Mouse (Mus musculus) stomach, postnatal 0 days (tissue): ENCODE data around the gene Ctc1. TPM values are rescaled to one million over a fixed set of nuclear protein-coding genes. Genes with fewer than 3 reads are reported as not detected.

Source experiments
- ATAC-seq: fragments of 200-750 bp; cut with Nextera tagmentation; 2 replicates; pipeline ENCODE4 v1.8.0; 2017; ENCODE audit not compliant: low FRiP score, low TSS enrichment
- DNase-seq: peaks from one replicate; pipeline ENCODE4 v3.0.0-alpha.2; 2016; ENCODE audit warnings: low spot score
- H3K27ac ChIP-seq: fragments of 300-500 bp; sonication (generic); replicated peaks from 2 replicates; pipeline ENCODE4 v1.5.1; 2014; ENCODE audit warnings: mild to moderate bottlenecking, control low read depth
- H3K27me3 ChIP-seq: fragments of 300-500 bp; sonication (generic); 2 replicates; pipeline ENCODE4 v1.6.1; 2014; ENCODE audit warnings: low read length; ENCODE audit not compliant: control insufficient read depth, insufficient read depth
- H3K36me3 ChIP-seq: fragments of 300-500 bp; sonication (generic); 2 replicates; pipeline ENCODE4 v1.6.1; 2014; ENCODE audit warnings: low read length, mixed read lengths; ENCODE audit not compliant: control insufficient read depth, insufficient read depth
- H3K4me1 ChIP-seq: fragments of 300-500 bp; sonication (generic); replicated peaks from 2 replicates; pipeline ENCODE4 v1.6.1; 2014; ENCODE audit warnings: antibody characterized with exemption; ENCODE audit not compliant: control insufficient read depth, insufficient read depth
- H3K4me2 ChIP-seq: fragments of 300-500 bp; sonication (generic); replicated peaks from 2 replicates; pipeline ENCODE4 v1.6.1; 2014; ENCODE audit warnings: low read depth, mild to moderate bottlenecking, control low read depth, moderate library complexity
- H3K4me3 ChIP-seq: fragments of 300-500 bp; sonication (generic); 2 replicates; pipeline ENCODE4 v1.5.1; 2014; ENCODE audit warnings: low read depth, low read length, control low read depth
- H3K9ac ChIP-seq: fragments of 300-500 bp; sonication (generic); 2 replicates; pipeline ENCODE4 v1.6.1; 2014; ENCODE audit warnings: mild to moderate bottlenecking, low read length, control low read depth, mixed read lengths
- H3K9me3 ChIP-seq: fragments of 300-500 bp; sonication (generic); 2 replicates; pipeline ENCODE4 v1.6.1; 2016; ENCODE audit warnings: low read length; ENCODE audit not compliant: control insufficient read depth
- CTCF ChIP-seq: IDR thresholded peaks from 2 replicates; pipeline ENCODE4 v1.5.1; 2016; ENCODE audit warnings: antibody characterized with exemption, low read depth, mild to moderate bottlenecking, moderate library complexity
- EP300 ChIP-seq: optimal IDR thresholded peaks from 2 replicates; pipeline ENCODE3; 2016; ENCODE audit warnings: antibody characterized with exemption
- WGBS: fragments of 180-500 bp; shearing (Covaris S2); extraction: QIAGEN DNeasy Blood & Tissue Kit; methylation state at CpG from one replicate; pipeline ENCODE4 v1.1.7; 2014; 5-methylcytosine and 5-hydroxymethylcytosine counted together
- polyA plus RNA-seq: library from polyadenylated mRNA; unstranded; fragments of >200 nt; fragmentation: Nextera tagmentation; extraction: Ambion mirVana; gene quantifications from 2 replicates; pipeline ENCODE4 v1.2.1, GENCODE M21; 2015

Gene Ctc1
- polyA plus RNA-seq, 1 experiment from 2014 or later: 11.1 TPM

- no peaks in the 10 kb centered on the region for H3K9me3 ChIP-seq
- no peak for DNase-seq
- no peaks in the 10 kb centered on the region for H3K27me3 ChIP-seq
- 72% methylated on average over 2 of the region's 2 CpGs for WGBS
- H3K27ac ChIP-seq: no peak overlapping the region
- no peak overlapping the region for H3K4me3 ChIP-seq
- peaks cover 39% of the 10 kb centered on the region for H3K36me3 ChIP-seq
- no peak for ATAC-seq
- H3K4me1 ChIP-seq: no peaks in the 10 kb centered on the region
- no peak overlapping the region for H3K4me2 ChIP-seq
- peak; percentile 64 for TF ChIP-seq CTCF
- TF ChIP-seq EP300: no peak
- no peak overlapping the region for H3K9ac ChIP-seq
Measured at GRCm38 (mm10) chr11:69028805-69029204, 13.1 kb downstream of the Ctc1 start.

- H3K27ac ChIP-seq: no peak overlapping the region
- H3K9ac ChIP-seq: no peak overlapping the region
- H3K4me3 ChIP-seq: no peak overlapping the region
- no peak for DNase-seq
- H3K4me2 ChIP-seq: no peak overlapping the region
- WGBS: 70% methylated on average over 9 of the region's 9 CpGs
- no peaks in the 10 kb centered on the region for H3K27me3 ChIP-seq
- H3K9me3 ChIP-seq: no peaks in the 10 kb centered on the region
- no peaks in the 10 kb centered on the region; the same call in 1 of the 2 replicates for H3K4me1 ChIP-seq
- H3K36me3 ChIP-seq: peaks cover 23% of the 10 kb centered on the region
- ATAC-seq: no peak
- TF ChIP-seq EP300 (no peak), CTCF (no peak)
Measured at GRCm38 (mm10) chr11:69033552-69033951, 17.8 kb downstream of the Ctc1 start.

GRCm38 (mm10) chr11:69034585-69034984 lies 18.9 kb downstream of the Ctc1 start:
- no peak for DNase-seq
- Histone ChIP-seq H3K9ac (no peak overlapping the region), H3K27me3 (no peaks in the 10 kb centered on the region), H3K36me3 (peaks cover 19% of the 10 kb centered on the region), H3K9me3 (no peaks in the 10 kb centered on the region), H3K4me1 (no peaks in the 10 kb centered on the region; the same call in 1 of the 2 replicates), H3K4me2 (no peak overlapping the region), H3K4me3 (no peak overlapping the region), H3K27ac (no peak overlapping the region)
- ATAC-seq: no peak
- 89% methylated on average over 3 of the region's 3 CpGs for whole genome bisulfite sequencing
- no peak for TF ChIP-seq CTCF
- TF ChIP-seq EP300: no peak

GRCm38 (mm10) chr11:69035411-69035810 lies 19.7 kb downstream of the Ctc1 start:
- Histone ChIP-seq H3K27ac (no peak overlapping the region; the same call in 1 of the 2 replicates), H3K4me2 (no peak overlapping the region; the same call in 1 of the 2 replicates), H3K27me3 (no peaks in the 10 kb centered on the region), H3K9ac (no peak overlapping the region), H3K36me3 (peaks cover 19% of the 10 kb centered on the region), H3K4me1 (no peaks in the 10 kb centered on the region; the same call in 1 of the 2 replicates), H3K4me3 (no peak overlapping the region), H3K9me3 (no peaks in the 10 kb centered on the region)
- ATAC-seq (no peak), DNase-seq (no peak)
- WGBS: 81% methylated on average over 9 of the region's 9 CpGs
- TF ChIP-seq EP300: no peak
- TF ChIP-seq CTCF: no peak

- H3K36me3 ChIP-seq: peaks cover 19% of the 10 kb centered on the region
- DNase-seq (peak; percentile 88), ATAC-seq (peak; percentile 70)
- H3K9ac ChIP-seq: no peak overlapping the region
- no peak overlapping the region for H3K4me3 ChIP-seq
- H3K9me3 ChIP-seq: no peaks in the 10 kb centered on the region
- no peaks in the 10 kb centered on the region for H3K27me3 ChIP-seq
- no peaks in the 10 kb centered on the region; the same call in 1 of the 2 replicates for H3K4me1 ChIP-seq
- 4% methylated on average over 8 of the region's 8 CpGs for WGBS
- no peak overlapping the region; the same call in 1 of the 2 replicates for H3K27ac ChIP-seq
- peak overlapping the region; percentile 44 for H3K4me2 ChIP-seq
- TF ChIP-seq CTCF: peak; percentile 89
- TF ChIP-seq EP300: no peak
Measured at GRCm38 (mm10) chr11:69035849-69036248, 20.1 kb downstream of the Ctc1 start.

GRCm38 (mm10) chr11:69036486-69037230 lies 20.9 kb downstream of the Ctc1 start:
- Histone ChIP-seq H3K9me3 (no peaks in the 10 kb centered on the region), H3K4me1 (no peaks in the 10 kb centered on the region; the same call in 1 of the 2 replicates), H3K4me3 (peak overlapping the region; percentile 45), H3K4me2 (peak overlapping the region; percentile 44), H3K9ac (peak overlapping the region; percentile 27), H3K27ac (peak overlapping the region; percentile 19; the same call in 1 of the 2 replicates), H3K36me3 (peaks cover 14% of the 10 kb centered on the region), H3K27me3 (no peaks in the 10 kb centered on the region)
- DNase-seq (peak; percentile 84), ATAC-seq (peak; percentile 19; the same call in 1 of the 2 replicates)
- WGBS: 8% methylated on average over 20 of the region's 20 CpGs
- TF ChIP-seq EP300 (no peak), CTCF (no peak)
